Mouse (Mus musculus): Measurements from ENCODE around the gene B630019K06Rik.

DNA sequence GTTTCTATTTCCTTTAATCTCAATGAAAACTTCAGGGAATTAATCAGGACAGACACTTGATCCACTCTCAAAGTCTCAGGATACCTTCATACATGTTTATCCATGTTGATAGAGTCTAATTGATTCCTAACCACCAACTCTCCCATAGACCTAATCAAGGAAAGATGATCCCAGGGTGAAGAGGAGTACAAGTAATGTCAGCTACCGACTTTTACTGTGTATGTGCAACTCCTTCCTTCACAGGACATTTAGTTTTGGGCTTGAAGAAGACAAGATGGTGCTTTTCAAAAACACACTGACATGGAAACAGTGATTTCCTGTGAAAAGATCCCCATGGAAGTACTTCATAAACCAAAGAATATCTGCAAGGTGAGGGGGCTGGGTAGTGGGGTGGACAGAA lies 48.5 kb upstream of the B630019K06Rik start, which contains the start of gene Gm6592:
- no peak for TF ChIP-seq POLR2A (IDR thresholded peaks at IDR 0.05; ENCODE audit: extremely low read depth, insufficient read depth, low read length)
- TF ChIP-seq CTCF (IDR thresholded peaks at IDR 0.05; ENCODE audit: extremely low read depth, insufficient read depth, low read length) = no peak

Data from cortical plate, adult 2 months (tissue).